Mouse (Mus musculus) CD4-positive, CD25-positive, alpha-beta regulatory T cell, adult 2 months (primary cell): ENCODE data around the gene Syt6.

ENCODE experiments used
- DNase-seq: peaks from one replicate; pipeline ENCODE4 v3.0.0-alpha.2; 2012; ENCODE audit warnings: low read depth, low spot score

Gene Syt6

DNA sequence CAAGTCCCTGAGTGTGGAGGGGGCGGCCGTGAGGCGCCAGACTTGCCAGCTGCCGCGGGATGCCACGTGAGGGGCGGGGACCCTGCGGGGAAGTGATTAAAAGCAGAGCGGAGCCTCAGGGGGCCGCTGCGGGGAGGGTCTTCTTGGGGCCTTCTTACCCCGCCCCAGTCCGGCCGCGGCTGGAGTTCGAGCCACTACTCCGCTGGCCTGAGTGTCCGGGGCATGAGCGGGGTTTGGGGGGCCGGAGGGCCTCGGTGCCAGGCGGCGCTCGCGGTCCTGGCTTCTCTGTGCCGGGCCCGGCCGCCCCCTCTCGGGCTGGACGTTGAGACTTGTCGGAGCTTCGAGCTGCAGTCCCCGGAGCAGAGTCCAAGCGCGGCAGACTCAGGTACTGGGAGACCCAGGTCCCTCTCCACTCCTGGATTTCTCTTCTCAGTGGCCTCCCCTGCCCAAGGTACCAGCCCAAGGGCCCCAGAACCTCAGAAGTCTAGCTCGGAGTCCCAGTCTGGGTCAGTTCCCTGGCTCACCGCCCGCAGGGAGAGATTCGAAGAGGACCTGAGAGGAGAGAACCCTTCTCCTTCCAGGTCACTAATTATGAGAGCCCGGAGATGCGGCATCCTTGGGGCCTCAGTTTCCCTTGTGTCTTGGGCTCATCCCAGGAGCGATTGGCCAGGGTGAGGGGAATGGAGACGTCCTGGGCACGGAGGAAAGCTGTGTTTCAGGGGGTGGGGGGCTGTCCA lies at the start of gene Syt6:
TSS of gene Syt6 (plus strand) at position 76 of the 737 bp plus-strand sequence.
- DNase-seq = no peak

DNA sequence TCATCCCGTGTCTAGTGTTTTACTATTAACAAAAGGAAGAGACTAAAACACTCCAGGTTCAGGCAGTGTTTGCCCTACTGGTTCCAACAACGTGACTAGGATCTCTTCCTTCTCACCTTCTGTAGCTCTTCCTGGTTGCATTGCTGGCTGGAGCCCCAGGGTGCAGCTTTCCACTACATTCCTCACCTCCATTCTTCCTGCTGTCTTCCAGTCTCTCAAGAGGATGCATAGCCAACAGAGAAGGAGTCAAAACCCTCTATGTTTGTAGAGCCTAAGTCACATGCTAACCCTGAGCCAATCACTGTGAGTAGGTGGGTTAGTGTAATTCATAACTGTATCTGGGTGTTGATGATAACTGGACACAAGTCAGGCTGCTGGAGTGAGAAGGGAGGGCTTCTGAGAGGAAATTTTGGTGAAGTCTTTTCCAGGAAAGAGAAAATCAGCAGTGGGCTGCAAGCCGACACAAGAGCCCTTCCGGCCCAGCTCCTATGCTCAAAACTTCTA lies 48.8 kb upstream of the Syt6 start:
- DNase-seq = no peak

DNA sequence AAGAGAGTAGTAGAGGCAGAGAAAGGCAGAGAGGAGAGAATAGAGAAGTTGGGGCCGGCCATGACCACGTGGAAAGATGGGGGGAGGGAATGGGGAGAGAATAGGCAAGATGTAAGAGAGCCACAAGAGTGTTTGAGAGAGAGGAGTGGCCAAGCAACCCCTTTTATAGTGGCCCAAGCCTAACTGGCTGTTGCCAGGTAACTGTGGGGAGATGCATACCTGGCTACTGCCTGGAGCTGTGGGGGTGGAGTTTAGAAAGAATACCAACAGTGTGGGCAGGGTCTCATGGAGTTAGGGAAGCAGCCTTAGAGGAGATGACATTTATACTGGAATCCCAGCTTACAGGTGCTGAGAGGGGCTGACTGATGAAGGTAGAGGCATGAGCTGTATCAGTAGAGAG lies 48.2 kb upstream of the Syt6 start:
- no peak for DNase-seq

DNA sequence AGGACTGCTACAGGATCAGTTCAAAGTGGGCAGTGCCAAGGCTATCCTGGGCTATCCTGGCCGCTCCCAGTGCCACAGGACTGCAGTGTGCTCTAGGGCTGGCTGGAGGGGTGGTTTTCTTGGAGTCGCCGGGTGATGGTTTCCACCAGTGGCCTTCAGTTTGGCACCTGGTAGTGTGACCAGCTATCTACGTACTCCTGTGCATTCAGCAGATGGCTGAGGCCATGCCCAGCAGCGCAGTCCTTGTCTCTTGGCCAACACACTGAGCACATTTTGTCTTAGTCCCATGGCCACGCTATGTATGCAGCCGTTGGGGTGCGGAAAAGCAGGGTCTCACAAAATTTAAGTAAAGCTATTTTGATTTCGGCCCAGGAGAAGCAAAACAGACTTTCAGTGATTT lies 41.0 kb upstream of the Syt6 start:
- DNase-seq = no peak

DNA sequence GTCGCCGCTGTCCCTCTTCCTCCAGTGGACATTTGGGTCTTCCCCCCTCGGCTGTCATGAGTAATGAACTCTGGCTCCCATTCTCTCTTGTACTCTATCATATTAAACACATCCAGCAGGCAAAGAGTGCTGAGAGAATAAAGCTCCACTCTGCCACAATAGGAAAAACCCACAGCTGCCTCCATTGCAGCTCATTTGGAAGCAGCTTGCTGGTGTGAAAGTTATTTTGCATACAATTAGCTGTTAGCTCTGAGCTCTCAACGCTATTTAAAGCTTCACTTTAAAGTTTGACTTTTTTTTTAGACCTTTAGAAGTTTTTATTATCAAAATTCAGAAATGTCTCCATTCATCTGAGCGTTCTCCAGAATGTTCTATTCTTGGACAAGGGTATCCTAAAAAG lies 39.8 kb upstream of the Syt6 start:
- no peak for DNase-seq

DNA sequence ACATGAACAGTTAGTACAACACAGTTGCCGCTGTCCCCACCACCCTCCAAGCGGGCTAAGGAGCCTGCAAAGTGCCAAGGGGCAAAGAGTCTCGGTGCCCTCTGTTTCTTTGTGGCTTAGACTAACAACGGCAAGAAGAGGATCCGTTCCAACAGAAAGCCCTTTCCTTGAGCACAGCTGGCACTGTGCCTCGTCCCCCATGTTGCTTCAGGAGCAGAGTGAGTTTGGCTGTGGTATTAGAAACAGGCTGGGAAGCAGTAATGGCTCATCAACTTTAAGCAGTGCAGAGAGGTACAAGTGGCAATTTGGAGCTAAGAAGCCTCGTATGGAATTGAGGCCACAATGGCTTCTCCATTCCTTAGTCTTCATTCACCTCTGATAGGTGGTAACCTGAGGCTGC lies 35.9 kb upstream of the Syt6 start:
- no peak for DNase-seq

DNA sequence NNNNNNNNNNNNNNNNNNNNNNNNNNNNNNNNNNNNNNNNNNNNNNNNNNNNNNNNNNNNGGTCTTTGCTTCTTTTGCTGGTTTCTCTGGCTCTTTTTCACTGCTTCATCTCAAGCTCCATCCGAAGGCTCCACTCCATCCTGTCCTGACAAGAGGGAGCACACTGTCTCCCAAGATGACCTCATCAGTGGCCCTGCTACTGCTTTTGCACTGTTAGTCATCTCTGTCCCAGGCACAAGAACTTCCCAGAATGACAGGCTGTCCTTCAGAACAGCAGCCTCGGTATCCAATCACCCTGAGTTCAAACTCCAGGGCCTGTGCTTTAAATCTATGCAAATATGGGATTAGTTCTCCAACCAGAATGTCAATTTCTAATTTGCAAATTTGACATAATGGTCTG lies 28.9 kb upstream of the Syt6 start:
- no peak for DNase-seq

DNA sequence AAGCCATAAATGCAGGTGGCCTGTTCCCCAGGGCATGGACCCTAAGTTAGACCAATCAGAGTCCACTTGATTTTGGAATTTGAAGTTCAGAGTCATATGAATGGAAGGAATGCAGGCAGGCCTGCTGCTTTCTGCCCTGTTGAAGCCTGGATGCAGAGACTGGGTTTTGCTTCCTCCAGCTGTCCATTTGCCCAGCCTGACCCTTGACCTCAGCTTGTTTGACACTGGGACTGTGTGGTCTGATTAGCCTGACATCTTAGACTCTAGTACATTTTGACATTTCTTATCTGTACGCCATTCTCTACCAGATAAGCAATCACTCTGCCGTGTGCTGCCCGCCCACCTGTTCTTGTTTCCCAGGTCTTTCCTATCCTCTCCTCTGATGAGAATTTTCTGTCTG lies 28.4 kb upstream of the Syt6 start:
- no peak for DNase-seq

DNA sequence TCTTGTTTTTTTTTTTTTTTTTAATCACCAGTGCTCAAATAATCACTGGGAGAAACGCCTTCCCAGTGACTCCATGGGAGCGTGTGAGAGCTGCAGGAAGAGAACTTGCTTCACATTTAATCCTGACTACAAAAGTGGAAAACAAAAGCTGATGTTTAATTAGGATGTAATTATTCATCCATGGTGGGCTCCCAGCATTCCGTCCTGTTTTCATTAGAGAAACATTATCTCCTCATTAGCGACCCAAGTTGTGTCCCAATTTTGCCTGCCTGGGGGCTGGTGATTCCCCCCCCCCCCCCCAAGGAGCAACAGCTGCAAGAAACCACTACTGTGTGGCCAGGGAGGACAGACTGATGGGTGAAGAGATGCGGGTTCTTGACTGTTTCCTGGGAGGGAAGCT lies 24.8 kb upstream of the Syt6 start:
- DNase-seq = no peak

DNA sequence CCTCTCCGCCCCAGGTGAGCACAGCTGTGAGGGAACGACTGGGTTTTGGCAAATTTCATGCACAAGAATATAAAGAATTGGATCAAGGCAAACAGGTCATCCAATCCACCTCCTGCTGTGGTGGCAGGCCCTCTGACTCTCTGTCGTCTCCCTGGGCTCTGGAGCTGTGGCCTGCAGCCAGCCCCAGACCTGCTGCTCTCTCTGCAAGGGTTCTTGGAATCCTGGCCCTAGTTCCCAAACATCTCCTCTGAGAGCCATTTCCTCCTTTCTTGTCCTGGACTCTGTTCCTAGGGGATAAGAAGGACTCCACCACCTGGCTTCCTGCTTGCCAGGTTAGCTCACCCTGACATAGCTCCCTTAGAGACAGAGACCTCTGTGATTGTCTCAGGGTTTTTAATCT lies 7.8 kb upstream of the Syt6 start:
- DNase-seq = no peak

DNA sequence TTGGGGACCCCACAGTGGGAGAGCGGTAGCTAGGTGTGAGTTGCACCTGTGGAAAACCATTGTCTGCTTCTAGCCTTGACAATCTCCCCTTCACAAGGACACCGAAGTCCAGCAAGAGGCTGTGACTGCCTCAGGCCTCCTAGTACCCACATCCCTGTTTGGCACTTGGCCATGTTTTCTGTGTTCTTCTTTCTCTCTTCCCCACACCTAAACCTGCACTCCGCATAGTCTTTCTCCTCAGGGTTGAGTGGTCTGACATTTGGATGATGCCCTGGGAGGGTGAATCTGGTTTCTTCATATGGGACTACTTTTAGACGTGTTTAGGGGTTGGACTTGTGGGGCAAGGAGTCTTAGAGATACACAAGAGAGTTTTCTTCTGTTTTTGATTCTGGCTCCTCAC lies 2.5 kb upstream of the Syt6 start:
- DNase-seq = no peak

DNA sequence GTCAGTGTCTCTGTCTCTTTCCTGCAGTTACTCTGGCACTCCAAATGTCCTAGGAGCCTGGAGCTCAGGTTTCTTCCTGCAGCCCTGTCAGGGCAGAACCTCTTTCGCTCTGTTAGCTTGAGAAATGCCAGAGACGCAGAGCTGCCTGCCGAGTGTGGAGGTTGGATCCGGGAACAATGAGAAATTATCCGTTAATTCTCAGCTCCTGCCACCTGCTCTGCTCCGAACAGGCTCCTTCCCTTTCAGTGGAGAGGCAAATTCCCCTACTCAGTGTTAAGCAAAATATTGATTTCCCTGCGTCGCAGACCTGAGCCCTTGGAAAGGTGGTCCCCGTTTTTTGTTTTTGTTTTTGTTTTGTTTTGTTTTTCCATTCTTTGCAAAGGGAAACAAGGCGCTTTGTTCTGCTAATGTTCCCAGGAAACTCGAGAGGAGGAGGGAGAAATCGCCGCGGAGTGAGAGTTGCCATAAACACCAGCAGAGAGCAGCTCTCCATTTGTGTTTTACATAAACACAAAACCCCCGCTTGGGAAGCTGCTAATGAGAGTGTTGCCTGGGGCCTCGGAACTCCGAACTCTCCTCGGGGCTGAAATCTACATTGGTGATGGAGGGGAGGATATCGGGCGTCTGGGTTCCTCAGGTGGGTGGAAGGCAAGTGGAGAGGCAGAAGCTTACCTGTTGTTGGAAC lies 1.8 kb upstream of the Syt6 start:
- no peak for DNase-seq

DNA sequence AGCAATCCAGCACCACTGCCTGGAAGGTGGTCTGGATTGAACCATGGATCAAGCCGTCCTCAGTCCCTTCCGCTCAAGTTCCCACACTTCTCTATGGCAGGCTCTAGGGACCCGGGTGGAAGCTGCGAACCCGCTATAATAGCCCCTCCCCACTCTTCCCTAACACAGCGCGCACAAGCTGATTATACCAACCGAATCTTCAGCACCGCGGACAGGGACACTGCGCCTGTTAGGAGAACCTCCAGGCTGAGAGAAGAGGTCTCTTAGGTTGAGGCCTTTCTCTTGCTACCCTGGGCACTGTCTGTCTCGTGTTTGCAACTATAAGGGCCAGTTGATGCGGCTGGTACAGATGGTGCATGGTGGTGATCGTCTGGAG lies 1.3 kb upstream of the Syt6 start:
- peak; percentile 61 for DNase-seq

DNA sequence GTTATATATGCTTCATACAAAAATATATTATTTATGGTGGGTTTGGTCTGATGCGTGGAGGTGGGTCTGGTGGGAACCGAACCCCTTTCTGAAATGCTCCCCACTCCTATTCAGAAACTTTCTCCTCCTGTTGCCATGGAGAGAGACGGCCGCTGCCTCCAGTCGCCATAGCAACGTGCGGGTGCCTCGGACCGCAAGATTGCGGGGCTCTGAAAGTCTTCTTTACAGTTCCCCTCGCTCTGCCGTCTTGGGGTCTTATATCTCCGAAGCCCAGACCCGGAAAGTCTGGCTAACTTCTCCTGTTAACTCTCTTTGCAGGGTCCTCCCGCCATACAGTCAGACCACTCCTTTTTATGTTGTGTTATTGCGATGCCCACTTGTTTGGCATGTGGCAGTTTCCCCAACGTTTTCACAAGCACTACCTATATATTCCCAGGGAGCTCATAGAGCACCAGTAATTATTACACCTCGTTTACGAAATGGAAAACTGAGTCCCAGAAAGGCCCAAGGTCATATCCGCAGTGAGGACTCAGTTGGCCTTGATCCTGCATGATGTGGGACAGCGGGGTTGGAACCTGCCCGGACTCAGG lies 370 bp upstream of the Syt6 start:
- DNase-seq = no peak

DNA sequence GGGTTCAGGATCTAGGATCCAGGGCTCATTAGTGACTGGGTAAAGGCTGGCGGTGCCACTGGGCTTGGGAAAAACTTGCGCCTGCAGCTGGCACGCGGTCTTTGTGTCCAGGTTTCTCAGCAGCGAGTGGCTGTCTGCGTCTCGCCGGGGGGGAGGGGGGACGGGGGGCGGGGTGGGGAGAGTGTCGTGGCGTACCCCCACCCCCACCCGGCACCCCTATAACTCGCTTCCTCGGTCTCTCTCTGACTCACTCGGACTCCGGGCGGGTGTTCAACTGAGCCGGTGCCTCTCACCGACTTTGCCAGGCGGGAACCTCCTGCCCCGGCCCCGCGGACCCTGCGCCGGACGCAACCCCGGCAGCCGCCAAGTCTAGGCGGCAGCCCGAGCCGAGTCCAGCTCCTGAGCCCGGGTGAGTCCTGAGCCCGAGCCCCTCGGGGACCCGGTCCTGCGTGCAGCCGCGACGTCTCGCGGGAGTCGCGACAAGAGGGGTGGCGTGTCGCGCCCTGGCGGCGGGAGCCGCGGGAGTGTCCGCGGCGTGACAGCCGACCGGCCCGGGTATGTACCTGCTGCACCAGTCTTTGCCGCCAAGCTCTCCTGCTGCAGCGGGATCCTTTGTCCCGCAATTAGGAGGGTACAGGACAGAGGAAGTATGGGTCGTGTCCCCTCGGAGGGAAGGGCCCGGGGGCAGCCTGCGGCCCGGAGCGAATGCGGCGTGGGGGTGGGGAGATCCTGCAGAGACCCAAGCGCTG lies 1.0 kb downstream of the Syt6 start:
- DNase-seq = peak; percentile 18

DNA sequence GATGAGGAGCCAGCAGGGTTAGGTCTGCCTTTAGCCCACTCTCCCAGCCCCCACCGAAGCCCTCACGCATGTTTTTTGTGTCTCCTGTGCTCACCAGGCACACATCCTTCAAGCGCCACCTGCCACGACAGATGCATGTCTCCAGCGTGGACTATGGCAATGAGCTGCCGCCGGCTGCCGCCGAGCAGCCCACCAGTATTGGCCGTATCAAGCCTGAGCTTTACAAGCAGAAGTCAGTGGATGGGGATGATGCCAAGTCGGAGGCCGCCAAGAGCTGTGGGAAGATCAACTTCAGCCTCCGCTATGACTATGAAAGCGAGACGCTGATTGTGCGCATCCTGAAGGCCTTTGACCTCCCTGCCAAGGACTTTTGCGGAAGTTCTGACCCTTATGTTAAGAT lies 12.1 kb downstream of the Syt6 start:
- no peak for DNase-seq

DNA sequence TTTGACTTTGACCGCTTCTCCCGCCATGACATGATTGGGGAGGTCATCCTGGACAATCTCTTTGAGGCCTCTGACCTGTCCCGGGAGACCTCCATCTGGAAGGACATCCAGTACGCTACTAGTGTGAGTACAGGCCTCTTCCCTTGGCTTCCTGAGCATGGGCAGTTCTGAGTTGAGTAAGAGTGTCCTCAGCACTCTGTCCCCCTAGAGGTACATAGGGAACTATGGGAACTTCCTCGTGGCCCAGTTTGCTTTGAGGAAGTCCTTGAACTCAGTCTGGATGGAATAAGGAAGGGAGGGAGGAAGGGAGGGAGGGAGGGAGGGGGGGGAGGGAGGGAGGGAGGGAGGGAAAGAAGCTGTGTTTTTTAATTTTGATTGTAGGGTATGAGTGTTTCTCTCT lies 12.6 kb downstream of the Syt6 start:
- no peak for DNase-seq

DNA sequence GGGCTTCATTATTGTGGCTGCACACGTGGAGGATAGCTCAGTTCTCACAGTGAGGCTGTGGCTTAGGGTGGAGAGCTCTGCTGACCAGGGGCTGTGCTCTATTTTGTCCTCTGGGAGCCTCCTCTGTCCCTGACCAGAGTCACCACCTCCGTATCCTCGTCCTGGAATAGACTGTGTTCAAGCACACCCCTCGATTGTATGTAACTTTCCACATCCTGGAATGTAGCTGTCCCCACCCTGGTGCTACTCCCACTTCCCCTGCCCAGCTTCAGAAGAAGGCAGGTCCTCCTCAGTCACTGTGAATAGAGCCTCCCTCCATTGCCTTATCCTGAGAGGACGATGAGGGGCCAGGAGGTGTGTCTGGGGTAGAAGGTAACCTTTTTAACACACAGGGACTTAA lies 14.6 kb downstream of the Syt6 start:
- no peak for DNase-seq

DNA sequence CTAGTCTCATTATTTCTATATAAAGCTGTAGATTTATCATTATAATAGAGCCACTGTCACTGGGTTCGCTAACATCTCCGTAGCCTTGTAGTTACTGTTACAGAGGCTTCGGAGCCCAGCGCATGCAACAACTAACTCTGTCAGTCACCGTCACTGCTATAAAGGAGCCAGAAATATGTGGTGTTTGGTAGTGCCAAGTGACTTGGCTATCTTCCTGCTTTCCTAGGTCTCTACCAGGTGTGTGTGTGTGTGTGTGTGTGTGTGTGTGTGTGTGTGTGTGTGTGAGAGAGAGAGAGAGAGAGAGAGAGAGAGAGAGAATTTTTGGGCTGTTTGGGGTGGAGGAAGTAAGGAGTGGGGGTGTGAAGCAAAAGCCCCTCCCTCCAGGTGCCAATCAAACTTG lies 17.6 kb downstream of the Syt6 start:
- no peak for DNase-seq

DNA sequence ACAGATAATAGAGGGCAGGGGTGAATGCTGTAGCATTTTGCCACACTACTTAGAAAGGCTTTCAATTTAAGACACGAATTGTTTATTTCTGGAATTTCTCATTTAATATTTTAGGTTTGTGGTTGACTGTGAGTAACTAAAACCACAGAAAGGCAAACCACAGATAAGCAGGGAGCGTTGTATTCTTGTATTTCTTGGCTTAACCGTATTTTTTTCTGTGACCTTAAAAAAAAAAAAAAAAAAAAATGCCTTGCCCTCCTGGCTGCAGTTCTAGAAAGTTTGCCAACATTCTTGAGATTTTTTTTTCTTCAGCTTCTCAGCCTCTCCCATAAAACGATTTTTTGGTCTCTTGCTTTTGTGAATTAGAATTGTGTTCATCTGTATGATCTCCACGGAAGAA lies 18.6 kb downstream of the Syt6 start:
- DNase-seq = no peak

DNA sequence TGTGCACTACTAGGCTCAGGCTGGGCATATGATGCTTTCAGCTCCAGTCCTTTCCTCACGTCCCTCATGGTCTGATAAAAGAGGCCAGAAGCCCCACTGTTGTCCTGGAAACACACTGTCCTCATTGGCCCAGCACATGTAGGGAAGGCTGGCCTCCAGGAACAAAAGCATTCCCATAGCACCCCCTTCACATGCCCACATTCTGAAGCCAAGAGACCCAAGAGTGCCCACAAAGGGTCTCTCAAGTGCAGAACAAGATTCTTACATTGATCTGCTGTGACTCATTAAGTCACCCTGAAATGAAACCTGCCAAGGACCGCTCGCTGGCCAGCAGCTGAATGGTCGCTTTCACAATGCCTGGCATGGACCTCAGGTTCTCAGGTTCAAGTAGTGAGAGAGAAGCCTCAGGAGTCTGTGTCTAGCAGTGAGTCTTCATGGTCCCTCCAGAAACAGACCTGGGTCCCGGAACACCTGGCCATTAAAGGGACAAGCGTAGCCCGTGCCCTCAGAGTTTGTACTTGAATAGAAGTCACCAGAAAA lies 20.3 kb downstream of the Syt6 start:
- no peak for DNase-seq

DNA sequence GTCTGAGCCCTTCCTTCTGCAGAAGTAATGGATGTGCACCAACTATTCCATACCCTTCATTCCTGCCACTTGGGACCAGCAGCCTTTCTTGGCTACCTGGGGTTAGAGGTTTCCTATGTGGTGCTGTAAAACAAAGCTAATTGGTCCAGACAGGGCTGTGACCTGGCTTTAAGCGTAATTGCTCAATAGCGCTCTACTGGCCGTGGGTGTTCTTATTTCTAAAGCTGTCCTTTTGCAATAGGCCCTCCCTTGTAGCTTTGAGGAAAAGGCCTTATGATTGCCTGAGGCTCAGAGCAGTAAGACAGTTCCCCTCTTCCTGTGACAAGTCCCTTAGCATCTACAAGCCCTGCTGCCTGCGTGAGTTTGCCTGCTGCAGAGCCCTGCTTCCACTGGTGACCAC lies 22.6 kb downstream of the Syt6 start:
- DNase-seq = no peak
